Mouse (Mus musculus) small intestine, adult 2 months (tissue): ENCODE measurements at regions not wholly inside any gene's neighbourhood (a gene's known extent, or its start where the extent isn't known, plus 50 kb on each side); places are given as distances from the start of the nearest gene placed in this dataset.

ENCODE experiments used
- H3K27ac ChIP-seq: fragments of 200-500 bp; 2 replicates; pipeline ENCODE4 v1.5.1; 2012; ENCODE audit warnings: low read depth, low read length, control low read depth, inconsistent platforms; ENCODE audit not compliant: insufficient read depth
- H3K27me3 ChIP-seq: fragments of 200-500 bp; 2 replicates; pipeline ENCODE4 v1.6.1; 2012; ENCODE audit warnings: mild to moderate bottlenecking, moderate library complexity, low read length, inconsistent platforms; ENCODE audit not compliant: control insufficient read depth, insufficient read depth
- H3K36me3 ChIP-seq: fragments of 200-500 bp; 2 replicates; pipeline ENCODE4 v1.6.1; 2012; ENCODE audit warnings: mild to moderate bottlenecking, low read length, control low read depth, inconsistent platforms; ENCODE audit not compliant: control insufficient read depth, insufficient read depth
- H3K4me1 ChIP-seq: fragments of 200-500 bp; 2 replicates; pipeline ENCODE4 v1.6.1; 2012; ENCODE audit warnings: low read length, inconsistent platforms, mixed read lengths; ENCODE audit not compliant: control insufficient read depth, insufficient read depth, insufficient read length
- H3K4me3 ChIP-seq: fragments of 200-500 bp; 2 replicates; pipeline ENCODE4 v1.5.1; 2012; ENCODE audit warnings: low read depth, mild to moderate bottlenecking, control low read depth, inconsistent platforms, low read length, moderate library complexity
- CTCF ChIP-seq: fragments of 200-500 bp; IDR thresholded peaks from 2 replicates; pipeline ENCODE4 v1.5.1; 2012; ENCODE audit warnings: low read depth, mild to moderate bottlenecking, control low read depth, inconsistent platforms, low read length, moderate library complexity, mixed read lengths; ENCODE audit not compliant: insufficient replicate concordance, insufficient read length; ENCODE audit errors: extremely low read depth
- POLR2A ChIP-seq: fragments of 200-500 bp; IDR thresholded peaks from 2 replicates; pipeline ENCODE4 v1.6.1; 2012; ENCODE audit warnings: low read depth, mild to moderate bottlenecking, control low read depth, inconsistent platforms, low read length, moderate library complexity
- WGBS: fragments of 180-500 bp; shearing (Covaris S2); methylation state at CpG from one replicate; pipeline ENCODE4 v1.1.7; 2018; 5-methylcytosine and 5-hydroxymethylcytosine counted together

GRCm38 (mm10) chr15:68582177-68582576 lies 2081.5 kb upstream of the Lrrc6 start:
- no peaks in the 10 kb centered on the region for H3K36me3 ChIP-seq
- no peak overlapping the region for H3K4me3 ChIP-seq
- H3K27ac ChIP-seq: no peak overlapping the region
- TF ChIP-seq POLR2A: no peak
- TF ChIP-seq CTCF: no peak
- 65% methylated on average over 4 of the region's 4 CpGs for whole genome bisulfite sequencing
- no peaks in the 10 kb centered on the region for H3K27me3 ChIP-seq
- no peaks in the 10 kb centered on the region for H3K4me1 ChIP-seq

GRCm38 (mm10) chr15:68579486-68579885 lies 2078.8 kb upstream of the Lrrc6 start:
- H3K36me3 ChIP-seq: no peaks in the 10 kb centered on the region
- no peaks in the 10 kb centered on the region for H3K27me3 ChIP-seq
- H3K4me3 ChIP-seq: no peak overlapping the region
- 83% methylated on average over 2 of the region's 2 CpGs for WGBS
- TF ChIP-seq POLR2A: no peak
- TF ChIP-seq CTCF: no peak
- no peaks in the 10 kb centered on the region for H3K4me1 ChIP-seq
- H3K27ac ChIP-seq: no peak overlapping the region

GRCm38 (mm10) chr15:68560654-68561053 lies 2059.9 kb upstream of the Lrrc6 start:
- H3K27me3 ChIP-seq: no peaks in the 10 kb centered on the region
- 75% methylated on average over 3 of the region's 3 CpGs for WGBS
- H3K4me1 ChIP-seq: no peaks in the 10 kb centered on the region
- H3K27ac ChIP-seq: no peak overlapping the region
- no peaks in the 10 kb centered on the region for H3K36me3 ChIP-seq
- H3K4me3 ChIP-seq: no peak overlapping the region
- TF ChIP-seq CTCF (no peak), POLR2A (no peak)

GRCm38 (mm10) chr15:68556133-68556532 lies 2055.4 kb upstream of the Lrrc6 start:
- 67% methylated on average over 7 of the region's 7 CpGs for WGBS
- H3K36me3 ChIP-seq: no peaks in the 10 kb centered on the region
- TF ChIP-seq CTCF (no peak), POLR2A (no peak)
- H3K4me1 ChIP-seq: no peaks in the 10 kb centered on the region
- H3K27ac ChIP-seq: no peak overlapping the region
- no peak overlapping the region for H3K4me3 ChIP-seq
- H3K27me3 ChIP-seq: no peaks in the 10 kb centered on the region

GRCm38 (mm10) chr15:68536055-68536325 lies 2035.3 kb upstream of the Lrrc6 start:
- no peaks in the 10 kb centered on the region for H3K4me1 ChIP-seq
- WGBS: 66% methylated on average over 4 of the region's 4 CpGs
- H3K27me3 ChIP-seq: no peaks in the 10 kb centered on the region
- H3K27ac ChIP-seq: no peak overlapping the region
- no peaks in the 10 kb centered on the region for H3K36me3 ChIP-seq
- no peak overlapping the region for H3K4me3 ChIP-seq
- TF ChIP-seq POLR2A (no peak), CTCF (no peak)

GRCm38 (mm10) chr15:68535297-68536054 lies 2034.8 kb upstream of the Lrrc6 start:
- TF ChIP-seq POLR2A (no peak), CTCF (no peak)
- Histone ChIP-seq H3K4me1 (no peaks in the 10 kb centered on the region), H3K4me3 (no peak overlapping the region), H3K27ac (no peak overlapping the region), H3K36me3 (no peaks in the 10 kb centered on the region), H3K27me3 (no peaks in the 10 kb centered on the region)
- 70% methylated on average over 10 of the region's 10 CpGs for WGBS

- TF ChIP-seq POLR2A (no peak), CTCF (no peak)
- Histone ChIP-seq H3K4me1 (no peaks in the 10 kb centered on the region), H3K36me3 (no peaks in the 10 kb centered on the region), H3K27me3 (no peaks in the 10 kb centered on the region), H3K27ac (no peak overlapping the region), H3K4me3 (no peak overlapping the region)
- 82% methylated on average over 2 of the region's 2 CpGs for WGBS
These were observed 2020.0 kb upstream of the Lrrc6 start for GRCm38 (mm10) chr15:68520759-68521158.
